Mouse (Mus musculus) lung, embryonic 16.5 days (tissue): ENCODE measurements around the gene Ncmap. TPM values are rescaled to one million over a fixed set of nuclear protein-coding genes. Genes with fewer than 3 reads are reported as not detected.
"Not testable (repeated sequence)": the region's sequence is repeated elsewhere in the genome, so short reads cannot be mapped to it uniquely, and the experiment has no call there.

Experiments
- ATAC-seq: fragments of 200-750 bp; cut with Nextera tagmentation; 2 replicates; pipeline ENCODE4 v1.8.0; 2017; ENCODE audit warnings: low read depth, mild to moderate bottlenecking, moderate library complexity
- H3K27ac ChIP-seq: fragments of 300-500 bp; sonication (generic); 2 replicates; pipeline ENCODE4 v1.5.1; 2014; ENCODE audit warnings: mild to moderate bottlenecking, control low read depth, low read length
- H3K27me3 ChIP-seq: fragments of 300-500 bp; sonication (generic); 2 replicates; pipeline ENCODE4 v1.6.1; 2014; ENCODE audit warnings: low read depth, low read length, mixed read lengths; ENCODE audit not compliant: control insufficient read depth, insufficient read depth
- H3K36me3 ChIP-seq: fragments of 300-500 bp; sonication (generic); 2 replicates; pipeline ENCODE4 v1.6.1; 2014; ENCODE audit warnings: low read length; ENCODE audit not compliant: control insufficient read depth, insufficient read depth
- H3K4me1 ChIP-seq: fragments of 300-500 bp; sonication (generic); replicated peaks from 2 replicates; pipeline ENCODE4 v1.6.1; 2014; ENCODE audit warnings: low read length, mixed read lengths; ENCODE audit not compliant: control insufficient read depth, insufficient read depth
- H3K4me2 ChIP-seq: fragments of 300-500 bp; sonication (generic); 2 replicates; pipeline ENCODE4 v1.6.1; 2014; ENCODE audit warnings: low read depth, low read length, control low read depth
- H3K4me3 ChIP-seq: fragments of 300-500 bp; sonication (generic); 2 replicates; pipeline ENCODE4 v1.5.1; 2014; ENCODE audit warnings: mild to moderate bottlenecking, low read length, control low read depth
- H3K9ac ChIP-seq: fragments of 300-500 bp; sonication (generic); 2 replicates; pipeline ENCODE4 v1.6.1; 2014; ENCODE audit warnings: low read length, control low read depth
- H3K9me3 ChIP-seq: fragments of 300-500 bp; sonication (generic); 2 replicates; pipeline ENCODE4 v1.6.1; 2016; ENCODE audit warnings: low read length; ENCODE audit not compliant: control insufficient read depth
- WGBS: fragments of 180-500 bp; shearing (Covaris S2); extraction: QIAGEN DNeasy Blood & Tissue Kit; methylation state at CpG from one replicate; pipeline ENCODE4 v1.1.7; 2014; 5-methylcytosine and 5-hydroxymethylcytosine counted together
- polyA plus RNA-seq: library from polyadenylated mRNA; unstranded; fragments of >200 nt; fragmentation: Nextera tagmentation; extraction: Ambion mirVana; gene quantifications from 2 replicates; pipeline ENCODE4 v1.2.1, GENCODE M21; 2015

Ncmap gene
- polyA plus RNA-seq, 1 experiment from 2014 or later = 8.5 TPM

DNA sequence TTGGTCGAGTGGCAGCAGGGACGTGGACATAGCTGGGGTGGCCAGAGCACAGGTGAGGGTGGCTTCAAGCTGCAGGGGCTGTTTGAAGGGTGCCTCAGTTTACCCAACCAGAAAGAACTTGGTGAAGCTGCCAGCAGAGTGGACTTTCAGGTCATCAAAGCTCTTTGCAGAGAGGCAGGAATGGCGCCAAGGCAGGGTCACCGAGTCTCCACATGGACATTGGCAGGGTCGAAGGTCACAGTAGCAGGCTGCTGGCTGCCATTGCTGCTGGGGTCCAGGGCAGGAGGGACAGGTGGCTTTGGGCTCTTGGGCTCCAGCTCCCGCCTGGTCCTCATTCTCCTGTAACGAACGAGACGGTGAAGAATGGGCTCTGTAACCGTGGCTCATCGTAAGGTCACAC is 27.7 kb downstream of the Ncmap start:
- 74% methylated on average over 11 of the region's 11 CpGs for WGBS
- H3K4me3 ChIP-seq = no peak overlapping the region

DNA sequence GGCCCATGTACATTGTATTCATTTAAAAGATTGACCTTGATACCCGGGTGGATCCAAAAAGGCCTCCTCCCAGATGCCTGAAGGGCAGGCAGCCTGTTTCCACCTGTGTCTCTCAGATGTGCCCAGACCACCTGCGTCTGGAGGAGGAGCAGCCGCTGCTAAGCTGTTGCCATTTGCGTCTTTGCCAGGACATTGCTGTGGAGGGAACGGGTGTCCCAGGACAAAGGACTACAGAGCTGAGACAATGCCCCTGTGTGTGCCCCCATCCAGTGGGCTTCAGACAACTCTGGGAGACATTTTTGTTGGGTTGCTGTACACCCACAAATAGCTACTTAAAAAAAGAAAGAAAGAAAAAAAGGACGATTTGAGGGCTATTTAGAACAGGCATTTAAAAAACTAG is 35.2 kb downstream of the Ncmap start:
- Histone ChIP-seq H3K9ac (no peak overlapping the region), H3K4me1 (no peaks in the 10 kb centered on the region), H3K27ac (no peak overlapping the region), H3K36me3 (no peaks in the 10 kb centered on the region), H3K27me3 (no peaks in the 10 kb centered on the region), H3K9me3 (no peaks in the 10 kb centered on the region), H3K4me2 (no peak overlapping the region), H3K4me3 (no peak overlapping the region)
- WGBS = 36% methylated on average over 6 of the region's 6 CpGs
- no peak for ATAC-seq

More for the DNA sequence above, 27.7 kb downstream of the Ncmap start:
- Histone ChIP-seq H3K9ac (no peak overlapping the region), H3K4me1 (no peaks in the 10 kb centered on the region), H3K36me3 (0 out of 2 replicates have a peak, but pooled peaks cover under 1% of the 10 kb centered on the region), H3K9me3 (0 out of 2 replicates have a peak, but pooled peaks cover under 1% of the 10 kb centered on the region), H3K4me2 (no peak overlapping the region), H3K27ac (no peak overlapping the region), H3K27me3 (no peaks in the 10 kb centered on the region)
- no peak for ATAC-seq

DNA sequence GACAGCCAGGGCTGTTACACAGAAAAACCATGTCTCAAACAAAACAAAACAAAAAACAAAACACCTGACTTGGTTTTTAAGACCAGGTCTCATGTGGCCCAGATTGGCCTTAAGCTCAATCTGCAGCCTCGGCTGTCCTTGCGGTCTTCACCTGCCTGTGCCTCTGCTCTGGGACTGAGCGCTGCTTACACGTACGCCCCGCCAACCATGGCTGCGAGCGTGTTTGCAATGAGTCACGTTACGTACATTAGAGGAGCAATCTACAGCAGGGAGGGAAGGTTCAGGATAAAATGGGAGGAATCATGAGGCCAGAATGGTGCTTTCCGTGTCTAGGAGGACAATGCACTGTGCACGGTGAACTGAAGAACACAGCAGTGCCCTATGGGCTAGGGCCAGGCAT is 36.3 kb downstream of the Ncmap start:
- 85% methylated on average over 12 of the region's 12 CpGs for WGBS
- Histone ChIP-seq H3K4me2 (no peak overlapping the region), H3K9me3 (no peaks in the 10 kb centered on the region), H3K27me3 (no peaks in the 10 kb centered on the region), H3K4me1 (no peaks in the 10 kb centered on the region), H3K27ac (no peak overlapping the region), H3K4me3 (no peak overlapping the region), H3K36me3 (no peaks in the 10 kb centered on the region), H3K9ac (no peak overlapping the region)
- ATAC-seq = no peak

DNA sequence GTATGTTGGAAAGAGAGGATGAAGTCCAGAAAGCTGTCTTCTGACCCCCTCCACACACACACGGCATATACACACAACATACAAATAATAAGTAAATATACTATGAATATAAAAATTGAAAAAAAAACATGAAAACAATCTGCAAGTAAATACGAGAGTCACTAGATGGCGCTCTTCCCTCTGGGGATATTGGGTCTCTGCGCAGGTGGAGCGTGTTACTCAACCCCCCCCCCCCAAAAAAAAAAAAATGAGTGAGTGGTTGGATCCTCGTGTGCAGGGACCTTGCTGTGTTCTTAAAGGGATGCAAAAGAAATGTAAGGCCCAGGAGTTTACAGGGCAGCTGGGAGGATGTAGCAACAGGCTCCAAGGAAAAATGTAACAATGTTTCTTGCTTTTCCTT is 39.3 kb downstream of the Ncmap start:
- Histone ChIP-seq H3K9ac (no peak overlapping the region), H3K4me3 (no peak overlapping the region), H3K4me2 (no peak overlapping the region), H3K36me3 (no peaks in the 10 kb centered on the region), H3K27ac (no peak overlapping the region), H3K4me1 (peaks cover 9% of the 10 kb centered on the region), H3K9me3 (no peaks in the 10 kb centered on the region), H3K27me3 (no peaks in the 10 kb centered on the region)
- no peak for ATAC-seq
- 0% methylated on average over 6 of the region's 6 CpGs for WGBS

DNA sequence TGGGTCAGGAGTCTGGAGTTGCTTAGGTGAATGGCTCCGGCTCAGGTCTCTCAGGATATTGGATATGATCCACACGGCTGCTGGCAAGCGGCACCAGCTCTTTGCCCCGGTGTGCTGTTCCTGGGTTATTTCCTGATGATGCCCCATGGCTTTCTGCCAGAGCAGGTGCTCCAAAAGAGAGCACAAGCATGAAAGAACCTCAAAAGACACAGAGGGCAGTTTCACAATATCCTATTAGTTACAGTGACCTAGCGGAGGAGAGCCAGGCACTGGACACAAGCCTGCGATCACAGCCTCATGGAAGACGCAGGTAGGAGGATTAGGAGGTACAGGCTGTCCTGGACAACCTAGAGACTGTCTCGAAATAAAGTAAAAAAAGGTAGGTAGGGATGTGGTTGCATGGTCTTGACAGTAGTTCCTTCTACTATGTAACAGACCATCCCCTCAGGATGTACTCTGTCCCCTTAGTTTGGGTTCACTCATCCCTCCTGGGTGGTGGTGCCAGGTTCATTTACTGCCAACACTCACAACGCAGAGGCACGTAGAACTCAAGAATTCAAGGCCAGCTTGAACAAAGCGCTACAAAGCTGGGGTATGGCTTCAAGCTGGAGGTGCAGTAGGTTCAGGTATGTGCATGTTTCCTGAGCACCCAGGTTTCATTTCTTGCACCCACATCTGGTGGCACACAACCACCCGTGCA is 40.7 kb downstream of the Ncmap start:
- H3K27me3 ChIP-seq = no peaks in the 10 kb centered on the region
- H3K27ac ChIP-seq = no peak overlapping the region; the same call in 1 of the 2 replicates
- ATAC-seq = no peak
- H3K4me3 ChIP-seq = no peak overlapping the region
- peaks cover 9% of the 10 kb centered on the region for H3K4me1 ChIP-seq
- no peak overlapping the region for H3K9ac ChIP-seq
- no peaks in the 10 kb centered on the region for H3K9me3 ChIP-seq
- no peak overlapping the region for H3K4me2 ChIP-seq
- whole genome bisulfite sequencing = 66% methylated on average over 12 of the region's 12 CpGs
- H3K36me3 ChIP-seq = no peaks in the 10 kb centered on the region

DNA sequence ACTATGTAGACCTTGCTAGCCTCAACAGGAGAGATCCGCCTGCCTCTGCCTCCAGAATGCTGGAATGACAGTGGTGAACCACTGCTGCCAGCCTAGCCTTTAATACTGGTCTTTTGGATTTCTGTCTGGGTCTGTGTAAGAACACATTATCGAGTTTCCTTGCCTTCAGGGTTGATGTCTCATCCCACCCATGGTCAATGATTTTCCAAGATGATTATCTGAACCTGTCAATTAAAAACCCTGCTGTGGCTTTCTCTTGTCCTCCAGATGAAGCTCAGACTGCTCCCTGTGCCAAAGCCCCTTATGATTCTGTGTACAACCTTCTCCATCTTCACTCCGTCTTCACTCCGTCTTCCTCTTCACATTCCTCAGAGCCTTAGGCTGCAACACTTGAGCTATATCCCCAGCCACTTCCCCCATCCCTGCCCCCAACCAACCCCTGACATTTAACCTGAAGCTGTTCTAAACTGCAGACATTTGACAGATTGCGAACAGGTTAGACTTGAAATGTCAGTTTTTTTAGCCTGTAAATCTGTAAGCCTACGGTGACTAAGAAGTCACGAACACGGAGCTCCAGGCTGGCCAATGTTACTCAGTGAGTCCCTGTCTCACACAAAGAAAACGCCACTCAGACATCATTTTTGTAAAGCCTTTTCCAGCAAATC is 42.0 kb downstream of the Ncmap start:
- WGBS = 39% methylated on average over 9 of the region's 9 CpGs
- Histone ChIP-seq H3K4me1 (peaks cover 19% of the 10 kb centered on the region), H3K27ac (peak overlapping the region; percentile 69), H3K27me3 (no peaks in the 10 kb centered on the region), H3K9ac (no peak overlapping the region), H3K36me3 (no peaks in the 10 kb centered on the region), H3K9me3 (no peaks in the 10 kb centered on the region), H3K4me2 (0 out of 2 replicates have a peak overlapping the region, but pooled peaks have one; percentile 18), H3K4me3 (no peak overlapping the region)
- ATAC-seq = no peak

DNA sequence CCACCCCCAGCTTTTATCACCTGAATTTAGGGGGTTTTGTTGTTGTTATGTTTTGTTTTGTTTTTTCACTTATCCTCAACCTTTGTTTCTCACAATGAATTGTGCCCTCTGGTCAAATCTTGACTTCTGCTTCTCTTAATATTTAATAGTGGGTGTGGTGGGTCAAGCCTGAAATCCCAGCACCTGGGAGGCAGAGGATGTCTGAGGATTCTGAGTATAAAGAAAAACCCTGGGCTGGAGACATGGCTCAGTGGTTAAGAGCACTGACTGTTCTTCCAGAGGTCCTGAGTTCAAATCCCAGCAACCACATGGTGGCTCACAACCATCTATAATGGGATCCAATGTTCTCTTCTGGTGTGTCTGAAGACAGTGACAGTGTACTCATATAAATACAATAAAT is 43.3 kb downstream of the Ncmap start:
- not testable (repeated sequence) for H3K36me3 ChIP-seq, ATAC-seq, H3K4me3 ChIP-seq, H3K27me3 ChIP-seq, H3K9me3 ChIP-seq, H3K4me2 ChIP-seq
- Histone ChIP-seq H3K9ac (peak overlapping the region; percentile 74; the same call in 1 of the 2 replicates), H3K27ac (peak overlapping the region; percentile 99), H3K4me1 (peaks cover 19% of the 10 kb centered on the region)

DNA sequence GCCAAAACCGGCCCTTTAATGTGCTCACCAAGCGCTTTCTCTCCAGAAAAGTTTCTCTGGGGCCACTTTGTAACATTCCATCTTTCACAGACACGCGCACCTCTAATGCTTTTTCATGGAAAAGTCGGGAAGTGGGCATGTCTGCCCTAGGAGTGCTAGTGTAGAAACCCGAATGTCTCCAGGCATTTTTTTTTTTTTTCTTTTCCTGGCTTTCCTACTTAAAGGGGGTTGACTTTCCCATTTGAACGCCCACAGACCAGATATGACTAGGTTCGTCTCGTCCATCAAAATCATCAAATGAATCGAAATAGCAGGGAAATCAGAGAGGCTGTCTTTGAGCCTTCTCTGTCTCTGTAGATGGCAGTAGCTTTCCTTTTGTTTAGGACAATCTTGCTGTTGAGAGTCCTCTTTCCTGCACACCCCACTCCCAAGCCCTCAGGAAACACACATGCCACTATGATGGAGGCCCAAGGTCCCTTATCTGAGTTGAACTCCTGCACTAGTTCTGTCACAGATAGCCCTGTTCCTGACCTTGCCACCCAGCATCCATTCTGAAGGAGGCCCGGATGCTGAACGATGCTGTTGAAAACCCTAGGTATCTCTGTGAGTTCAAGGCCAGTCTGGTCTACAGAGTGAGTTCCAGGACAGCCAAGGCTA is 44.1 kb downstream of the Ncmap start:
- Histone ChIP-seq H3K4me1 (peaks cover 19% of the 10 kb centered on the region), H3K4me2 (peak overlapping the region; percentile 81), H3K27ac (peak overlapping the region; percentile 99), H3K9ac (peak overlapping the region; percentile 74), H3K9me3 (no peaks in the 10 kb centered on the region), H3K4me3 (peak overlapping the region; percentile 97), H3K27me3 (no peaks in the 10 kb centered on the region), H3K36me3 (peaks cover 2% of the 10 kb centered on the region; the same call in 1 of the 2 replicates)
- ATAC-seq = no peak
- 7% methylated on average over 12 of the region's 12 CpGs for WGBS

DNA sequence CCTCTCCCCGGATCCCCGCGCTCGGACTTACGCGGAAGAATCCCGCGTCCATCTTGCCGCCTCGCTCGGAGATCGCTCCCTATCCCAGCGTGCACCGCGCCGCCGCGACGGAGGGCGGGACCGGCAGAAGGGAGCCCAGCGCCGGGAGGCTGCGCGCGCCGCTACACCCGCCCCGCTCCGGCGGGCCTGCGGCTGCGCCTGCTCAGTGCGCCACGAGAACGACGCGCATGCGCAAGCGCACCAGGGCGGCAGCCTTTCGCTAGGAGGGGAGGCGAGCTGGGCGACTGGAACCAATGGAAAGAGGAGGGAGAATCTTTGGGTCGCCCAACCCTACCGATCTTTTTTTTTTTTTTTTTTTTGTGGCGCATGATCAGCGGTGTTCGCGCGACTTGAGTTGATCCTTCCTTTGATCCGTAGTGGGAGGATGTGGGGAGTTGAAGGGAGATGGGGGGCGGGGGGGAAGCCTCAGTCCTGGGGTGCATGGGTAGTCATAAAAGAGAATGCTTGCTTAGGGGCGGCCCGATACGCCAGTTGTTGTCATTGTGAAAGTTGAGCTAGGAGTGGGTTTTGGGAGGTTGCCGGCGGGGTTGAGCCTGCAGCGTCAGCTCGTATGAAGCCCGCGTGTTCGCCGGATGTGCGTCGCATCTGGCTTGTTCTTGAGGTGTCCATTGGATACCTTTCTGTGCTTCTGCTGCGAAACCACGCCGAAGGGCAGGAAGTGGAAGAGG is 44.8 kb downstream of the Ncmap start, which contains the start of gene Srrm1:
Gene Srrm1, minus strand, starts transcription at position 256 of the 728 bp plus-strand sequence.
- peak; percentile 94 for ATAC-seq
- WGBS = under 1% methylated on average over 69 of the region's 69 CpGs
- no peaks in the 10 kb centered on the region for H3K27me3 ChIP-seq
- peak within 1 kb of the TSS; percentile 82 for H3K4me2 ChIP-seq
- peak within 1 kb of the TSS; percentile 97 for H3K4me3 ChIP-seq
- peak within 1 kb of the TSS; percentile 99 for H3K27ac ChIP-seq
- no peaks in the 10 kb centered on the region for H3K9me3 ChIP-seq
- peaks cover 19% of the 10 kb centered on the region for H3K4me1 ChIP-seq
- H3K9ac ChIP-seq = peak within 1 kb of the TSS; percentile 100
- peaks cover 4% of the 10 kb centered on the region; the same call in 1 of the 2 replicates for H3K36me3 ChIP-seq
